Mouse (Mus musculus) brain, embryonic 14.5 days (tissue): ENCODE results near the gene F13b. TPM values are rescaled to one million over a fixed set of nuclear protein-coding genes. Genes with fewer than 3 reads are reported as not detected.

Experiments used
- DNase-seq: peaks from one replicate; pipeline ENCODE4 v3.0.0-alpha.2; 2011; ENCODE audit warnings: low read depth
- CTCF ChIP-seq: fragments of 200-500 bp; IDR thresholded peaks from 2 replicates; pipeline ENCODE4 v1.5.1; 2012; ENCODE audit warnings: inconsistent platforms, mild to moderate bottlenecking, moderate library complexity, borderline replicate concordance; ENCODE audit not compliant: insufficient read depth, insufficient read length; ENCODE audit errors: extremely low read depth
- POLR2A ChIP-seq: fragments of 200-500 bp; IDR thresholded peaks from 2 replicates; pipeline ENCODE4 v1.6.1; 2012; ENCODE audit warnings: mild to moderate bottlenecking, inconsistent platforms, borderline replicate concordance; ENCODE audit not compliant: poor library complexity, insufficient read depth, insufficient read length, severe bottlenecking; ENCODE audit errors: extremely low read depth
- polyA plus RNA-seq: library from polyadenylated mRNA; depleted of rRNA; stranded (reverse); fragments of >200 nt; gene quantifications from 2 replicates; pipeline ENCODE4 v1.2.3, GENCODE M21; 2012; rRNA removed

The F13b gene
- polyA plus RNA-seq, 1 experiment: not detected

- TF ChIP-seq POLR2A (no peak), CTCF (no peak)
Measured at GRCm38 (mm10) chr1:139499751-139500150, 1.8 kb upstream of the F13b start.

GRCm38 (mm10) chr1:139514556-139514955 is 13.1 kb downstream of the F13b start:
- TF ChIP-seq POLR2A: no peak
- no peak for TF ChIP-seq CTCF
- DNase-seq: no peak

More at GRCm38 (mm10) chr1:139499751-139500150, 1.8 kb upstream of the F13b start:
- no peak for DNase-seq

GRCm38 (mm10) chr1:139548536-139548935 is 47.0 kb downstream of the F13b start:
- DNase-seq: no peak
- TF ChIP-seq CTCF: no peak
- no peak for TF ChIP-seq POLR2A

GRCm38 (mm10) chr1:139551311-139551710 is 49.8 kb downstream of the F13b start:
- DNase-seq: no peak

GRCm38 (mm10) chr1:139560024-139560423 is 58.5 kb downstream of the F13b start, which contains the start of gene Cfhr1:
Gene Cfhr1 (minus strand): TSS chr1:139560272.
- no peak for DNase-seq
- TF ChIP-seq CTCF (no peak), POLR2A (no peak)

More at GRCm38 (mm10) chr1:139551311-139551710, 49.8 kb downstream of the F13b start:
- TF ChIP-seq CTCF: no peak
- TF ChIP-seq POLR2A: no peak

Other genes starting within 250 kb of the F13b start
- gene Crb1, start 124.6 kb upstream of the F13b start, polyA plus RNA-seq: 3.7 and 4.4 TPM in 2 replicates
- gene Zbtb41, start 79.4 kb upstream of the F13b start, polyA plus RNA-seq: 14.7 and 20.8 TPM in 2 replicates
- 5.1 and 6.5 TPM in 2 replicates for gene Aspm, start 46.9 kb upstream of the F13b start, polyA plus RNA-seq
- gene Cfhr1, start 58.6 kb downstream of the F13b start, polyA plus RNA-seq: 0.08 TPM in 1 of 2 replicates, not detected in the other